Mouse (Mus musculus): ENCODE measurements around the gene Elavl1. TPM values are rescaled to one million over a fixed set of nuclear protein-coding genes. Genes with fewer than 3 reads are reported as not detected.
"Not testable (repeated sequence)": the region's sequence is repeated elsewhere in the genome, so short reads cannot be mapped to it uniquely, and the experiment has no call there.

The Elavl1 gene
- total RNA-seq, 2 experiments from 2014 or later = 73.3 to 77.0 TPM

- DNase-seq (ENCODE audit: low spot score in 2 of 2) = peak; percentile 95
Observed at GRCm38 (mm10) chr8:4259125-4259804, 65.9 kb downstream of the Elavl1 start, which contains the start of gene Ctxn1. Gene Ctxn1 (minus strand): TSS chr8:4259274.

DNA sequence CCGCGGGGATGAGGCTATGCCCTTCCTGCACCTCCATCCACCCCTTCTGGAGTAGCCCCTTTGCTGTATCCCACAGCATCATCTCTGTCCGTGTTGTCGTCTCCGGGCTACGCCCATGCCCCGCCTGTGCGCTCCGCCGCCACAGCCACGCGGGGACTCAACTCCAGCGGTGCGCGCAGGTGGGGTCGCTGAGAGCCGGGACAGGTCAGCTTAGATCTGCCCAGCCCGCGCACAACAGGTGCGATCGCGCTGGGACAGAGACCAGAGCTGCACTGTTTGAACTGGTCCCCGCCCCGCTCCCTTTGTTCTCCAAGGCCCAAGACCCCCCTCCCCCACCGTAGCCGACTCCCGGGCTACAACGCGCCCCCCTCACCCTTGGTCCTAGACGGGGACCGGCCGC is 66.5 kb downstream of the Elavl1 start:
- DNase-seq (ENCODE audit: low spot score in 2 of 2) = peak; percentile 30 to 42

- peak; percentile 82 to 84 for DNase-seq (ENCODE audit: low spot score in 2 of 2)
Observed at GRCm38 (mm10) chr8:4258233-4258632, 67.0 kb downstream of the Elavl1 start.

- DNase-seq (ENCODE audit: low spot score in 2 of 2) = no peak
Observed at GRCm38 (mm10) chr8:4257350-4257749, 67.9 kb downstream of the Elavl1 start.

DNA sequence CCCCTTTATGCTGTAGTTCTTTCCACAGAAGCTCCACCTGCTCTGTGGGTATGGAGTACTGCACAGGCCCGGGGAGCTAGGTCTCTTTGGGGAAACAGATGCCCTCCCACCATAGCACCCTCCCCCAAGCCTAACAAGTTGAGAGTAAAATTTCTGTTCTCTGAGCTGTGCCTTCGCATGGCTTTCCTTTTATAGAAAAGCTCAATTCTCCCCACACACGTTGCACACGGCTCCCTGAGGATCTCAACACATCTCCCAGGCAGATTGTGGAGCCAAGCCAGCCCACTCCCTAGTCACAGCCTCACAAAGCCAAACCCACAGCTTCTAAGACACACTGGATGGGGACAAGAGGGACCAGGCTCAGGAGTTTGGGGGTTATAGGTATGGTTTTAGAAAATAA is 68.3 kb downstream of the Elavl1 start:
- DNase-seq (ENCODE audit: low spot score in 2 of 2) = peak; percentile 86 to 91

GRCm38 (mm10) chr8:4255471-4255870 is 69.7 kb downstream of the Elavl1 start:
- not testable (repeated sequence) for DNase-seq (ENCODE audit: low spot score in 2 of 2)

- peak; percentile 49 to 61 for DNase-seq (ENCODE audit: low spot score in 2 of 2)
Observed at GRCm38 (mm10) chr8:4254001-4254400, 71.2 kb downstream of the Elavl1 start.

DNA sequence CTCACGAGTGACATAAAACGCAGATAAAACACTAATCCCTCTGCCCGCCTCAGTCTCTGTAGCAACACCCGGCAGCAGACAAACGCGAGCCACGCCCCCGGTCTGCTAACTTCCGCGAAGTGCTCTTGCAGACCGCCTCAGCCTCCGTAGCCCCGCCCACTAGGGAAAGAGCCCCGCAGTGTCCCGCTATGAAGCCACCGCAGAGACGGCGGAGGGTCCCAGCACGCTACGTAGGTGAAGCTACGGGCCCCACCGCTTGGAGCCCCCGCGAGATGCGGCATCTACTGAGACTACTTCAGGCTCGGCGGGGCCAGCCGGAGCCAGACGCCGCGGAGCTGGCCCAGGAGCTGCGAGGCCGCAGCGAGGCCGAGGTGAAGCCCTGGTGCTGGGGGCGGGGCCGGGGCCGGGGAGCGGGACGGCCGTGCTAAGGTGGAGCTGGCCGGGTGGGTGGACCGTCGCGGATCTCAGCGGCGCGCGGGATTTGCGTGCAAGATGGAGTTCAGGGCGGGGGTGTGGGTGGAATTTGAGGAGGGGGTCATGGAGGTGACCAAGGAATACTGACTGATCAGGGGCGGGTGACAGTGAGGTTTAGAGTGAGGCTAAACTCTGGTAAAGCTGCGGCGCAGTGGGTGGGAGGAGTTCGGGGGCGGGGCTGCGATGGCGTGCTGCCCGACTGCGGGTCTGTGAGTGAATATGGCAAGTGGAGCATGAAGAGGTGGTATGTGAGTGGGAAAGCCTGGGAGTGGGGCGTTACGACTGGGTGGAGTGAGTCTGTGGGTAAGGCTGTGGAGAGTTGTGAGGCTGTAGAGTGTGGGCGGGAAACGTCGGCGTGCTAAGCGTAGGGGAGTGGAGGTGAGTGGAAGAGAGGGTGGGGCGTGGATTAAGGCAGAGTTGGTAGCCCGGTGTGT is 72.0 kb downstream of the Elavl1 start, which contains the start of gene Snapc2:
Gene Snapc2 (plus strand): TSS at position 147 of the 908 bp plus-strand sequence.
- DNase-seq (ENCODE audit: low spot score in 2 of 2) = peak; percentile 96

DNA sequence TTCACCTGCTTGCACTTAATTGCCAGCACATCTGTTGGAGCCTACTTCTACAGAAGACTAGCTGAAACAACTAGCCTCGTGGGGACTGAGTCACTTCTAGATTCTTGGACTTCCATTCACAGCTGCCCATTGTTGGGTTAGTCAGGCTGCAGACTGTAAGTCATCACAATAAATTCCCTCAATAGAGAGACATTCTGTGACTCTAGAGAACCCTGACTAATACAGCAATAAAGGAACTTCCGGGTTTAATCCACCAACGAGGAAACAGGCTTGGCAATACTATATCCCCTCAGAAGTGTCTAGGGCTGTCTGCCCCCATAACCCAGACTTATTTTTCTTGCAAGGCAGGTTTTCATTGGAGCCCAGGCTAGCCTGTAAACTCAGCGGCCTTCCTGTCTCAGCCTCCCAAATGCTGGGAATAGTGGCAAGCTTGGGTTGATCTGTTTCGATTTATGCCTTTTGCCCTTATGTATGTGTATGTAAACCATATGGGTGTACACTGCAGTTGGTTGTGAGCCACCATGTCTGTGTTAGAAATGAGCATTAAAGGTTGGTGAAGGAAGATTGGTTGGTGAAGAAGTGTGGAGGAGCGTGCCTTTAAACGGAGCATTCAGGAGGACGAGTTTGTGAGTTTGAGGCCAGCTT is 73.0 kb downstream of the Elavl1 start:
- no peak for DNase-seq (ENCODE audit: low spot score in 2 of 2)

DNA sequence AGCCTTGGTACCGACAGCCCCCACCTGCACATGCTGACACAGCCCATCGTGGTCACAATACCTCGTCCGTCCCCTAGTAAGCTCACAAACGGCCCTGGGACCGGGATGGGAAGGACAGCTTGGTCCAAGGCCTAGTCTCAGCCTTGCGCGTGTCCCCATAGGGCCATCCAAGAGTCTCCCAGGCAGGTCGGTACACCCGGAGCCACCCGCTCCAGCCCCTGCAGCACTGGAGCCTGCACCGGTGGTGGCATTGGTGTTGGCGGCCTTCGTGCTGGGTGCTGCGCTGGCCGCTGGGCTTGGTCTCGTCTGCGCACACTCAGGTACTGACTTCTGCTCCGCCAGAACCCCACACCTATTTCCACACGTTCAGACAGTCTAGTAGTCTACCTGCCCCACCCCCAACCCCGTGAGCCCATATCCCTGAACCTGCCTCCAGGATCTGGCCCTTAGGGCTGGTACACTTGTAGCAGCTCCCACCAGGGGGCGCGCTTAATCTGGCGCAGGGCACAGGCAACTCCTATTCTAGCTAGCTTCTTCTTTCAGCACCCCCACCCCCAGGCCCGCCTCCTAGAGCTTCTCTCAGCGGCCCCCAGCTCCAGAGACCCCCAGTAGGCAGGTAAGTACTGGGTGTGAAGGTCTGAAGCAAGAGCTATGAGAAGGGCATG is 74.8 kb downstream of the Elavl1 start:
- peak; percentile 88 to 89 for DNase-seq (ENCODE audit: low spot score in 2 of 2)

- DNase-seq (ENCODE audit: low spot score in 2 of 2) = peak in 1 of 2 experiments; percentile 47
Observed at GRCm38 (mm10) chr8:4249213-4249612, 76.0 kb downstream of the Elavl1 start.

DNA sequence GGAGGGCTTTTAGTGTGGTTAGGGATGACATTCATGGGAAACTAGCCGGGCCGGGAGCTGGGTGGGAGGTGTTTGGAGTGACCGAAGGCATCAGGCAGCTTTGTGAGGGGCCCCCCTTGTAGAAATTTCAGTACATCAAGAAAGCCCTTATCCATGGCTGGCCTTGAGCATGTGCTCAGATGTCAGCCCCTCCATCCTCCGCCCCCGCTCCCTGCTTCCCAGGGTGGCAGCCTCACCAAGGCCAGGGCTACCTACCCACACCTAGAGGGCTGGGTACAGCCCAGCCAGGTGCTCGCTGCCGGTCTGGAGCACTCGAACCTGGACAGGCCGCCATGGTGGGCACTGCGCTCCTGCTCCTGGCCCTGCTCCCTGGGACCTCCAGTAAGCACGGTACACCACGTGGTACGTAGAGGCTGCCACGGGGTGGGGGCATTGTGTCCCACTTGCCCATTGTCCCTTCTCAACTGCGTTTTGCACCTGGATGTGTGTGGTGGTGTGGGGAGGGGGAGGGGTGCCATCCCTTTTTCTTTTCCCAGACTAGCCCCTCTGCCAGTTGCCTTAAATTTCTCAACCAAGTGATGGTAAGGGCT is 77.2 kb downstream of the Elavl1 start, which contains the start of gene Tgfbr3l:
Gene Tgfbr3l (plus strand): TSS at position 264 of the 590 bp plus-strand sequence.
- DNase-seq (ENCODE audit: low spot score in 2 of 2) = no peak

DNA sequence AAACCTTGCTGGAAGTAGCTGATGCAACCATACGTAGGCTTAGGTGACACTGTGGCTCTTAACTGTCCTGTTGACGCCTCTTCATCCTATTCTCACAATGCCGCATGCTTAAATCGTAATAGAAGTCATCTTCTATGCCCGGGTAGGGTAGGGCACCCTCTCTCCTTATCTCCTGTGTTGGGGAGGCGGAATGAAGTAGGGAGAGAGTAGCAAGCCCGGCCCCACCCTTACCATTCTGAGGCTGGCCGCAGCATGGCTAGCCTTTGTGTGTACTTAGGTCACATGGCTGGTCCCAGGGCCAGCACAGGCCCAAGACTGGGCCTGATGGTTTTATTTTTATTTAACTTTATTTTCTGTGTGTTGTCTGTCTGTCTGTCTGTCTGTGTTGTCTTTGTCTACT is 78.0 kb downstream of the Elavl1 start:
- no peak for DNase-seq (ENCODE audit: low spot score in 2 of 2)

- no peak for DNase-seq (ENCODE audit: low spot score in 2 of 2)
Observed at GRCm38 (mm10) chr8:4245737-4246136, 79.5 kb downstream of the Elavl1 start.

- no peak for DNase-seq (ENCODE audit: low spot score in 2 of 2)
Observed at GRCm38 (mm10) chr8:4245061-4245460, 80.2 kb downstream of the Elavl1 start.

GRCm38 (mm10) chr8:4239193-4239890 is 85.9 kb downstream of the Elavl1 start:
- DNase-seq (ENCODE audit: low spot score in 2 of 2) = no peak

DNA sequence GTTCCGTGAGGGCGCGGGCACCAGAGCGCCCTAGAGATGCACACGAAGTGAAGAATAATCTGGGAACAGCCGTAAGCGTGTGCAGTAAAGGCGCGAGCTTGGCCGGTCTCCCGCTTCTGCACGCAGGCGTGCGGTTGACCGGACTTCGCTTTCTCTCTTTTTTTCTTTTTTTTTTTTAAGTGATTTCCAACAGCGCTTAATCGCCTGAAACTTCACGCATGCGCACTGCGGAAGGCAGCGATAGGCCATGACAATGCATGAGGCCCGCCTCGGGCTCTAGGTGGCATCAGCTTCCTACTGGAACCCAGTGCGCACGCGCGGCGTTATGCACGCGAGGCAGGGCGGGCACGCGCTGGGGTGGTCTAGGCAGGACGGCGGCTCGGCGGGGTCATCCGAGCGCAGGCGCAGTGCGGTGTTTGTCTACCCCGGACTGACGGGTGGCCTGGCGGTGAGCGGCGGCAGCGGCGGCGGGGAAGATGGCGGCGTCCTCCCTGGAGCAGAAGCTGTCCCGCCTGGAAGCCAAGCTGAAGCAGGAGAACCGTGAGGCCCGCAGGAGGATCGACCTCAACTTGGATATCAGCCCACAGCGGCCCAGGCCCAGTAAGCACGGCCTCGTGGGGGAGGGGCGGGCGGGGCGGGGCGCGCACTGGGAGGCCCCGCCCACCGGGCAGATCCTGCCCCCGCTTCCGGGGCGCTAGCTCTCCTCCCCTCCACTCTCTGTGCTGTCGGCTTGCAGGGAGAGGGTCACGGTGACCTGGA is 86.6 kb downstream of the Elavl1 start, which contains the start of the genes Map2k7 and Gm49320:
Gene Map2k7 (plus strand): TSS at position 307 of the 759 bp plus-strand sequence.
Gene Gm49320 (plus strand): TSS at position 432 of the 759 bp plus-strand sequence.
- DNase-seq (ENCODE audit: low spot score in 2 of 2) = peak; percentile 100

- DNase-seq (ENCODE audit: low spot score in 2 of 2) = no peak
Observed at GRCm38 (mm10) chr8:4237814-4238433, 87.3 kb downstream of the Elavl1 start.
